Mouse (Mus musculus) heart, embryonic 15.5 days (tissue): ENCODE measurements around the gene Map3k5. TPM values are rescaled to one million over a fixed set of nuclear protein-coding genes. Genes with fewer than 3 reads are reported as not detected.

Experiments
- ATAC-seq: fragments of 200-750 bp; cut with Nextera tagmentation; replicated peaks from 2 replicates; pipeline ENCODE4 v1.8.0; 2017; ENCODE audit warnings: low read depth, moderate TSS enrichment; ENCODE audit not compliant: insufficient number of reproducible peaks, insufficient read depth, low FRiP score
- H3K27ac ChIP-seq: fragments of 300-500 bp; sonication (generic); 2 replicates; pipeline ENCODE4 v1.5.1; 2015; ENCODE audit warnings: mild to moderate bottlenecking, inconsistent platforms
- H3K27me3 ChIP-seq: fragments of 300-500 bp; sonication (generic); 2 replicates; pipeline ENCODE4 v1.6.1; 2015; ENCODE audit warnings: inconsistent platforms
- H3K36me3 ChIP-seq: fragments of 300-500 bp; sonication (generic); 2 replicates; pipeline ENCODE4 v1.6.1; 2015; ENCODE audit warnings: mild to moderate bottlenecking, inconsistent platforms
- H3K4me1 ChIP-seq: fragments of 300-500 bp; sonication (generic); replicated peaks from 2 replicates; pipeline ENCODE4 v1.6.1; 2015; ENCODE audit warnings: inconsistent platforms
- H3K4me2 ChIP-seq: fragments of 300-500 bp; sonication (generic); 2 replicates; pipeline ENCODE4 v1.6.1; 2015; ENCODE audit warnings: inconsistent platforms, mild to moderate bottlenecking, moderate library complexity
- H3K4me3 ChIP-seq: fragments of 300-500 bp; sonication (generic); 2 replicates; pipeline ENCODE4 v1.5.1; 2015; ENCODE audit warnings: mild to moderate bottlenecking, inconsistent platforms
- H3K9ac ChIP-seq: fragments of 300-500 bp; sonication (generic); 2 replicates; pipeline ENCODE4 v1.6.1; 2015; ENCODE audit warnings: mild to moderate bottlenecking, inconsistent platforms
- H3K9me3 ChIP-seq: fragments of 300-500 bp; sonication (generic); replicated peaks from 2 replicates; pipeline ENCODE4 v1.6.1; 2016; ENCODE audit warnings: inconsistent platforms
- WGBS: fragments of 180-500 bp; shearing (Covaris S2); methylation state at CpG from one replicate; pipeline ENCODE4 v1.1.7; 2015; ENCODE audit warnings: mixed read lengths; 5-methylcytosine and 5-hydroxymethylcytosine counted together
- polyA plus RNA-seq: library from polyadenylated mRNA; unstranded; fragments of >200 nt; fragmentation: Nextera tagmentation; extraction: Ambion mirVana; gene quantifications from 2 replicates; pipeline ENCODE4 v1.2.1, GENCODE M21; 2015

The Map3k5 gene
- polyA plus RNA-seq, 1 experiment from 2014 or later: 2.6 TPM

DNA sequence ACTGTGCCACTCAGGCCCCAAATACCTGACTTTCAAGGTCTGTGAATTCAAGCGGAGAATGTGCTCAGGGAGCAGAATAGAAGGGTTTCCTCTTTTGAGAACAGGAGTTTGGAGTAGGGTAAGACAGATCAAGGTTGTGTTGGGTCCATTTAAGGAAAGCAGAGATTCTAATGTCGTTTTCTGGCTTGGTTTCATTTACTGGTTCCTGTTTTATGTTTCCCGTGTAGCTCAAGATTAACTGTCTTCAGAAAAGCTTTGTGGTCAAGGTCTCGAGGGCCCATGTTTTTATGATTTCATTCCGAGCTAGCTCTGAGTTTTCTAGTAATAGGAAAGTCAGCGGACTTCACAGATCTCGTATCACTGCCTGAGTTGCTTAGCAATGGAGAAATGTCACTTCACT is 102.6 kb downstream of the Map3k5 start:
- no peak for ATAC-seq
- 66% methylated on average over 7 of the region's 7 CpGs for WGBS
- H3K27me3 ChIP-seq: no peaks in the 10 kb centered on the region

DNA sequence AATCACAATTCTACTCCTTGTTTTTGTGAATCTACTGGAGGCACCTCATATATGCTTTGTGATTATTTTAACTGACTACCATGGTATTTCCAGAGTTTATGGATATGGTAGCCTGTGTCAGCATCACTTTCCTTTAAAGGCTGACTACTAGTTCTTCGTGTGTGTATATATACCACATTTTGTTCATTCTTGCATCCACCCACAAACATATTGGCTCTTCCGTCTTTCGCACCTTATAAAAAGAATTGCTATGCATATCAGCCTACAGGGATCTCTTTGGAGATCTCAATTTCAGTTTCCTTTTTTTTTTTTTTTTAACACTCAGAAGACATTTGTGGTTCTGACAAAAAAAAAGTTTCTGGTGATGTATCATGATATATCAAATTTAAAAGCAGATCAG is 105.3 kb downstream of the Map3k5 start:
- no peak for ATAC-seq

More for the DNA sequence above, 102.6 kb downstream of the Map3k5 start:
- no peak overlapping the region for H3K4me3 ChIP-seq
- H3K9me3 ChIP-seq: no peaks in the 10 kb centered on the region
- H3K9ac ChIP-seq: no peak overlapping the region
- H3K36me3 ChIP-seq: no peaks in the 10 kb centered on the region
- no peak overlapping the region for H3K4me2 ChIP-seq
- H3K4me1 ChIP-seq: peaks cover 6% of the 10 kb centered on the region
- no peak overlapping the region for H3K27ac ChIP-seq

DNA sequence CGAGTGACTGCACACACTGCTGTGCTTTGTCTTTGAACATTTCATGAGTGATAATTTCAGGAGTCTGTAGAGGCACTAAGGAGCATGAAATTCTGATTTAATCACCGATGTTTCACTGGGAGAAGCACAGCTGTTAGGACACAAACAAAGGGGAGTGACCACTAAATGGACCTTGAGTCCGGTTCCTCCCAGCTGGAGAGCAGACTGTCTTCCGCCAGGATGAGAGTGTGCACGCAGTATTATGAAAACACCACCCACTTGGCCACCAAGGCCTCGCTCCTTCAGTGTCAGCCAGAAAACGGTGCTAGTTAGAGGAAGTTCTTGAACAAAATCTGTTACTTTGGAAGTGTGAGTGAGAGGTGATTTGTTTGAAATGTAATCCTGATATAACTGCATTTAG is 105.8 kb downstream of the Map3k5 start:
- ATAC-seq: no peak
- WGBS: 68% methylated on average over 7 of the region's 7 CpGs
- H3K4me2 ChIP-seq: no peak overlapping the region

More for the DNA sequence above, 105.3 kb downstream of the Map3k5 start:
- H3K4me2 ChIP-seq: no peak overlapping the region
- H3K9me3 ChIP-seq: no peaks in the 10 kb centered on the region
- H3K9ac ChIP-seq: no peak overlapping the region
- no peaks in the 10 kb centered on the region for H3K27me3 ChIP-seq
- no peak overlapping the region for H3K4me3 ChIP-seq
- WGBS: 94% methylated on average over 3 of the region's 3 CpGs
- H3K27ac ChIP-seq: no peak overlapping the region
- H3K4me1 ChIP-seq: no peaks in the 10 kb centered on the region
- no peaks in the 10 kb centered on the region for H3K36me3 ChIP-seq

DNA sequence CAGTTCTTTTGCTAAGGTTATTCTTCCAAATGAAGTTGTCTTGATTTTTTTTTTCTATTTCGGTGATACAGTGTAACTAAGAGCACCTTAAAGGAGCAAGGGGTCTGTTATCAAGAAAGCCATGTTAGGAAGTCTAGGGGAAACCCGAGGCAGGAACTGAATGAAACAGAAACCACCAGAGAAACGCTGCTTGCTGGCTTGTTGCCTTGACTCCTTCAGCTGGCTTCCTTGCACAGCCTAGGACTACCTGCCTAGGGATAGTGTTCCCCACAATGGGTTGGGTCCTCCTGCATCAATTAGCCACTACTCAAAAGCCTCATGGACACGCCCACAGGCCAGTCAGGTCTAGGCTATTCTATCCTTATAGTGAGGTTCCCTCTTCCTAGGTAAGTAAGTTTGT is 106.4 kb downstream of the Map3k5 start:
- WGBS: 63% methylated on average over 4 of the region's 4 CpGs

More for the DNA sequence above, 105.8 kb downstream of the Map3k5 start:
- Histone ChIP-seq H3K4me1 (no peaks in the 10 kb centered on the region), H3K9ac (no peak overlapping the region), H3K27ac (no peak overlapping the region), H3K9me3 (no peaks in the 10 kb centered on the region), H3K27me3 (no peaks in the 10 kb centered on the region), H3K4me3 (no peak overlapping the region), H3K36me3 (no peaks in the 10 kb centered on the region)

DNA sequence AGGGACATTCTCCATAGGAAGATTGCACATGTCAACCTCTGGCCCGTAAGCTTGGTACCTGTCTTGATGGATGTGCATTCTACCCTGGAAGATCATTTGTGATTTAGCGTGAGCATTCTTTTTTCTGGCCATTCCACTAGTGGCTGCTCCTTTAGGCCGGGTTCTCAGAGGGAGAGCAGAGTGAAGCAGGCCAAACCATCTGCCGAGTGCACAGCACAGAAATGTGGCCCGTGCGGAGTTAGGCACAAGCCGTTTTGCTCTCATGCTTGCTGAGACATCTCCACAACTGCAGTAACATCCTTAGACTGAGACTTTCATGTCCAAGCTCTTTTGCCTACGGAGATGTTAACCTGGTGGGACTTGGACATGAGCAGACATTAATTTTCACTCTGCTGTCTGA is 107.8 kb downstream of the Map3k5 start:
- Histone ChIP-seq H3K9me3 (no peaks in the 10 kb centered on the region), H3K4me3 (no peak overlapping the region), H3K4me2 (no peak overlapping the region), H3K27ac (no peak overlapping the region), H3K9ac (no peak overlapping the region), H3K4me1 (peaks cover 11% of the 10 kb centered on the region; the same call in 1 of the 2 replicates), H3K27me3 (no peaks in the 10 kb centered on the region), H3K36me3 (no peaks in the 10 kb centered on the region)
- ATAC-seq: no peak
- 93% methylated on average over 8 of the region's 8 CpGs for WGBS

More for the DNA sequence above, 106.4 kb downstream of the Map3k5 start:
- Histone ChIP-seq H3K4me3 (no peak overlapping the region), H3K36me3 (no peaks in the 10 kb centered on the region), H3K9me3 (no peaks in the 10 kb centered on the region), H3K27ac (no peak overlapping the region), H3K27me3 (no peaks in the 10 kb centered on the region), H3K4me1 (peaks cover 2% of the 10 kb centered on the region; the same call in 1 of the 2 replicates), H3K4me2 (no peak overlapping the region), H3K9ac (no peak overlapping the region)
- ATAC-seq: no peak

DNA sequence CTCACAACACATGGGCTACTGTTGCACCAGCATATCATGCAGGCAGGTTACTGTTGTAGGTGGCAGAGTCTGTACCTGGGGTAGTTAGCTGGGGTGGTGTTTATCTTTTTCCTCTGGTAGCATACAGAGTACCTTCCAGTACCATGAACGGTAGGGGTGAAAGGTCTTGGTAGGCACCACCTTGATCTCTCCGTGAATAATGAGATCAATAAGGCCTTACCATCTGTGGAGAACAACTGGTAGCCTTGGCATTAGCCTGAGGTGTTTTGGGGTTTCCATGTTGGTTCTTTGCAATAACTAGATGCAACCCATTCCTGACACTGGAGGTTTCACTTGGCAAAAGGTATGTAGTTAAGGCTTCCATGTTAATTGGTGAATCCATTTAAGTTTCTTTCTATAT is 109.8 kb downstream of the Map3k5 start:
- Histone ChIP-seq H3K9ac (no peak overlapping the region), H3K4me3 (no peak overlapping the region), H3K4me1 (peaks cover 11% of the 10 kb centered on the region; the same call in 1 of the 2 replicates), H3K27me3 (no peaks in the 10 kb centered on the region), H3K36me3 (no peaks in the 10 kb centered on the region), H3K4me2 (no peak overlapping the region), H3K27ac (no peak overlapping the region), H3K9me3 (no peaks in the 10 kb centered on the region)
- no peak for ATAC-seq
- WGBS: 92% methylated on average over 2 of the region's 2 CpGs

DNA sequence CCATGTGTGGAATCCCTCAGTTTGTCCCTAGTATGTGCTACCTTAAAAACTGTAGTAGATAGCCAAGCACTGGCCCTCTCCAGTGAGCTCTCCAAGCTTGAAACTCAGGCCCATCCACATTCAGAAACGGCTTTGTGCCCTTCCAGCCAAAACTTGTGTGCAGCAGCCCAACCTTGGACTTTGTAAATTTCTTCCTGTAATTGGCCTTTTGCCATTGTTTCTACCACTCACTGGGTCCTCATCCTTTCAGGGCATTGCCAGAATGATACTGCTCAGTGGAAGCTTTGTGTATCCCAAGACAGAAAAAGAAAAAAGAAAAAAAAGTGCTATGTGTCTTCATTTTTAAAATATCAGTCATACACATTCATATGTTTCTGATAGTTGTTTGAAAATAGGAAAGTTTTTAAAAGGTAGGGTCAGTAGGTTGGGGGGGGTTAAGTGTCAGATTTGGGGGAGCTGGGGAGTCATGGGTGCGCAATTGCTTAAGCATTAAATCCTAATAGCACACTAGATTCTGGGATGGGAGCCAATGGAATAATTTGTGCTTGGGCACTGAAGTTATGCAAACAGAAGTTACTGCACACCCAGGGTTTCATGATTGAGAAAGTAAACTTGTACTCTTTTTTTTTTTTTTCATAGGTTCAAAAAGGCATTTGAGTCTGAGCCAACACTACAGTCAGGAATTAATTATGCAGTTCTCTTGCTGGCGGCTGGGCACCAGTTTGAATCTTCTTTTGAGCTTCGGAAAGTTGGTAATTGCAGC is 111.6 kb downstream of the Map3k5 start:
- Histone ChIP-seq H3K36me3 (no peaks in the 10 kb centered on the region), H3K4me3 (no peak overlapping the region), H3K9me3 (no peaks in the 10 kb centered on the region), H3K4me1 (peaks cover 11% of the 10 kb centered on the region; the same call in 1 of the 2 replicates), H3K27ac (peak overlapping the region; percentile 45; the same call in 1 of the 2 replicates), H3K9ac (no peak overlapping the region), H3K27me3 (no peaks in the 10 kb centered on the region), H3K4me2 (no peak overlapping the region)
- 41% methylated on average over 4 of the region's 4 CpGs for WGBS
- no peak for ATAC-seq

DNA sequence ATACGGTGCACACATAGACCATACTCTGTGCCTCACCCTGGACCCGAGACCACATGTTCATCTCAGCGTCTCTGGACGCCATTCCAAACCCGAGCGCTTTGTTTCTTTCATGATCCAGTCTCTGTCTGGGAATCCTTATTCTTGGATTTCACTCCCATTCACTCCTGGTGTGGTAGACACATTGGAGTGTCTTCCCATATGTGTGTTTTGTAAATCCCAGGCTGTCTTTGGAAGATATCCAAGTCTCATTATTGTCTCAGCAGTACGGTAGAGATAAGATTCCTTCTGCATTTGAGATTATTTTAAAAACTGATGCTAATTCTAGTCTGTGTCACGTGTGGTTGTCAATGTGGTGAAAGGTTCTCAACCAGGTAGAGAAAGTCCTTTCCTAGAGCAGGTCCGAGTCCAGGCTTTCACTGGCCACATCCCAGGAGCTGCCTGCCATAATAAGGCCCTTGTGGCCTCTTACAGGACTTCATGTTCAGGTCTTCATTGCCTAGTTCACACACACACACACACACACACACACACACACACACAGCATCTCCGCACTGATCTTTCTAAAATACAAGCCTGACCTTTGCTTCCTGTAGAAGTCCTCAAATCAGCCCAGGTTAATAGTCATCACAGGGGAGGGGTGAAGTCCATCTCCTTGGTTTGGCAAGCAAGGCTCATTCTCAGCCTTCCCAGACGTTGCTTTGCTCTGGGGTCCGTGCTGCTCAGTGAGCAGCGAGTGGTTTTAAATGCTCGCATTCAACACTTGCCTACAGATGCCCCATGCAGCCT is 122.8 kb downstream of the Map3k5 start:
- H3K4me1 ChIP-seq: no peaks in the 10 kb centered on the region; the same call in 1 of the 2 replicates
- H3K4me2 ChIP-seq: no peak overlapping the region
- ATAC-seq: no peak
- H3K27ac ChIP-seq: no peak overlapping the region
- H3K36me3 ChIP-seq: 0 out of 2 replicates have a peak, but pooled peaks cover 8% of the 10 kb centered on the region
- WGBS: 80% methylated on average over 14 of the region's 14 CpGs
- H3K27me3 ChIP-seq: no peaks in the 10 kb centered on the region
- no peaks in the 10 kb centered on the region for H3K9me3 ChIP-seq
- no peak overlapping the region for H3K4me3 ChIP-seq
- H3K9ac ChIP-seq: no peak overlapping the region

DNA sequence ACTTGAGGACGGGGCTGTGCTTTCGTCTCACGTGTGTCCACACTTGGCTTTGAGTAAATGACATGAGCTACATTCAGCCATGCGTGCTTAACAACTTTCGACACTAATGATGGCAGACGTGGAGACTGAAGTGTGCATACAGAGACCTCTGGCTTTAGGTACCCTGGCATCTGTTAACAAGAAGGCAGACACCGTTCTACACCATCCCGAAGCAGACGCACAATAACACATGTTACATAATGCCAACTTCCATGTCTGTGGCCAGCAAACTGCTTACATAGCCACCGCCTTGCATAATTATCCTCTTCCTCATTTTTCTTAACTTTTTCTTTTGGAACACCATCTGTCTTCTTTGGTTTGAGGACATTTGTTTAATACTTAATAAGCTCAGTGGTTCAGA is 123.8 kb downstream of the Map3k5 start:
- Histone ChIP-seq H3K9ac (no peak overlapping the region), H3K27ac (no peak overlapping the region), H3K4me3 (no peak overlapping the region), H3K9me3 (no peaks in the 10 kb centered on the region), H3K4me2 (no peak overlapping the region), H3K27me3 (no peaks in the 10 kb centered on the region), H3K4me1 (no peaks in the 10 kb centered on the region; the same call in 1 of the 2 replicates), H3K36me3 (0 out of 2 replicates have a peak, but pooled peaks cover 11% of the 10 kb centered on the region)
- 93% methylated on average over 10 of the region's 10 CpGs for WGBS
- ATAC-seq: no peak

DNA sequence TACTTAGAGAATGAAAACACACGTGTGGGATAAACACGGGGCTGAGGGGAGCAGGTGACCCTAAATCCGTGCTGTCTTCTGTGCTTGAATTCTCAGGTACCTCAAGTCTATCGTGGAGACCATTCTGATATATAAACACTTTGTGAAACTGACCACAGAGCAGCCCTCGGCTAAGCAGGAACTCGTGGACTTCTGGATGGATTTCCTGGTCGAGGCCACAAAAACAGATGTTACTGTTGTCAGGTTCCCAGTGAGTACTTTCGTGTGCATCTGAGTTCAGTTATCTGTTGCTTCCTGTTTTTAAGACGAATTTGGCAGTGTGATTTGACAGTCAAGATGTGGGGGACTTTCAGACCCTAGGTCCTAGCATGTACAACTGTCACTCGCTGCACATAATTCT is 124.6 kb downstream of the Map3k5 start:
- H3K27me3 ChIP-seq: no peaks in the 10 kb centered on the region
- H3K4me2 ChIP-seq: no peak overlapping the region
- no peaks in the 10 kb centered on the region; the same call in 1 of the 2 replicates for H3K4me1 ChIP-seq
- no peak for ATAC-seq
- WGBS: 71% methylated on average over 10 of the region's 10 CpGs
- H3K4me3 ChIP-seq: no peak overlapping the region
- no peaks in the 10 kb centered on the region for H3K9me3 ChIP-seq
- H3K36me3 ChIP-seq: 0 out of 2 replicates have a peak, but pooled peaks cover 11% of the 10 kb centered on the region
- no peak overlapping the region for H3K9ac ChIP-seq
- no peak overlapping the region for H3K27ac ChIP-seq

DNA sequence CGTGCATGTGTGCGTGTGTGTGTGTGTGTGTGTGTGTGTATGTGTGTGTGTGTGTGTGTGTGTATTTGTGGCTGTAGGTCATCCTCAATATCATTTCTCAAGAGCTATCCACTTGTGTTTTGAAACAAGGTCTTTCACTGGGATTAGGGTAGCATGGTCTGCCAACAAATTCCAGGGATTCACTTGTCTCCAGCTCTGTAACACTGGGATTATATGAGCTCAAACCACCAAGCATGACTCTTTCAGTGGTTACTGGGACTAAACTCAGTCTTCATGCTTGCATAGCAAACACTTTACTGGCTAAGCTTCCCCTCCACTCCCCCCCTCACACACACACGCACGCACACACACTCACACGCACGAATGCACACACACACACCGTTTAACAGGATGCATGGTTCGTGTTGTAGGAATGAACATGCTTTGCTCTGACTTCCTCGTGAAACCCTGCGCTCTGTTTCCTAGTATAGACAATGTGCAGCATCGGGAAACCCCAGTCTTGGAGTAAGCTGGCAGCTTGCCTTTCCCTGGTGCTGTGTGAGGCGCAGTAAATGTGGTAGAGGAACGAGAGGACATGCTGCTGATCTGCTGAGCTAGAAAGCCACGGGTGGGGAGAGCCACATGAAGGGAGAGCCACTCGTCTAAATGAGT is 126.2 kb downstream of the Map3k5 start:
- no peak overlapping the region for H3K27ac ChIP-seq
- H3K4me3 ChIP-seq: no peak overlapping the region
- ATAC-seq: no peak
- H3K9me3 ChIP-seq: no peaks in the 10 kb centered on the region
- H3K36me3 ChIP-seq: 0 out of 2 replicates have a peak, but pooled peaks cover 11% of the 10 kb centered on the region
- no peak overlapping the region for H3K4me2 ChIP-seq
- no peaks in the 10 kb centered on the region for H3K27me3 ChIP-seq
- WGBS: 69% methylated on average over 15 of the region's 15 CpGs
- peaks cover 4% of the 10 kb centered on the region; the same call in 1 of the 2 replicates for H3K4me1 ChIP-seq
- no peak overlapping the region for H3K9ac ChIP-seq
